ENCODE assay signal across 19 mouse cellular contexts in the genomic region with DNA sequence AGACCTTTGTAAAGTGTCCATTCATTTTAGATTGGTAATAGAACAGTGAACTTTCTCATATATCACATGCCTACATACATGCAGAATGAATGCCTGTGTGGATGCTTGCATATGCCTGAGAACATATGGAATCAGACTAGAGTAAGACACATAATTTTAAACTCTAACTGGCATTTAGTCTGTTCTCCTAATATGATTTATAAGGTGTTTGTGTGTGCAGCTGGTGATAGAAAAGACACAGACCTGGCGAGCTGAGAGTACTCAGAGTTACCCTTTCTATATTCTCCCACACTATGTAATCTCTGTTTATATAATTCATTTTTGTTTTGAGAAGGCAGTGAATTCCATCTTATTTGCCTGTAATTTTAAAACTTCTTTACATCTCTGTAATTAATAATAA.
DNase-seq lines count a peak whose midpoint lies in the region; ATAC-seq and TF ChIP-seq lines count a peak whose summit lies in the region.
"Had no signal": no experiment of that assay in that cellular context is flagged by ENCODE, and none has a peak within 500 bp of the region (broad histone marks: within the 10 kb centered on the region; RNA-seq: fewer than 3 reads in every experiment).

No protein-coding gene starts in this region.

- no peaks in the 10 kb centered on the region for H3K27me3 ChIP-seq in lung, embryonic 14.5 days (ENCODE audit: insufficient read depth, low read length)
- H3K27me3 ChIP-seq in forebrain, postnatal 0 days (ENCODE audit: insufficient read depth, low read length), result no peaks in the 10 kb centered on the region
- H3K27me3 ChIP-seq: CH12.LX, Patski had no signal

- H3K36me3 ChIP-seq in lung, embryonic 14.5 days (ENCODE audit: insufficient read depth), result no peaks in the 10 kb centered on the region
- no peaks in the 10 kb centered on the region for H3K36me3 ChIP-seq in forebrain, postnatal 0 days (ENCODE audit: insufficient read depth)
- H3K36me3 ChIP-seq: G1E had no signal

- TF ChIP-seq CTCF in lung, embryonic 14.5 days (IDR thresholded peaks at IDR 0.05; ENCODE audit: low read depth), result no peak
- TF ChIP-seq CTCF in forebrain, postnatal 0 days (IDR thresholded peaks at IDR 0.05; ENCODE audit: low read depth), result no peak

- DNase-seq in lung, embryonic 14.5 days, result peak; percentile 53
- DNase-seq in lung, postnatal 10 days, result no peak
- DNase-seq in forelimb bud, embryonic 11.5 days (ENCODE audit: low read depth, low spot score), result peak; percentile 7
- DNase-seq in forebrain, postnatal 0 days, result no peak
- DNase-seq: adrenal gland, adult 2 months; adrenal gland, adult 8-10 months; adrenal gland, postnatal 10 days; adrenal gland, postnatal 14 days; adrenal gland, postnatal 25 days; adrenal gland, postnatal 36 days; B cell, adult 2 months; cerebellum, adult 11 months; cerebellum, adult 11-12 months; cerebellum, adult 18-20 months had no signal

- WGBS in lung, embryonic 14.5 days, result 32% methylated on average over 1 of the region's 1 CpGs
- WGBS in forebrain, postnatal 0 days, result 86% methylated on average over 1 of the region's 1 CpGs

- H3K4me2 ChIP-seq in lung, embryonic 14.5 days, result no peak overlapping the region
- no peak overlapping the region for H3K4me2 ChIP-seq in forebrain, postnatal 0 days (ENCODE audit: low read depth)

- no peaks in the 10 kb centered on the region for H3K4me1 ChIP-seq in lung, embryonic 14.5 days (ENCODE audit: insufficient read depth)
- no peaks in the 10 kb centered on the region for H3K4me1 ChIP-seq in forebrain, postnatal 0 days (ENCODE audit: insufficient read depth)

- no peak overlapping the region for H3K4me3 ChIP-seq in lung, embryonic 14.5 days (ENCODE audit: low read depth, low read length)
- no peak overlapping the region for H3K4me3 ChIP-seq in forebrain, postnatal 0 days (ENCODE audit: low read depth, low read length)

- no peaks in the 10 kb centered on the region for H3K9me3 ChIP-seq in lung, embryonic 14.5 days (ENCODE audit: low read depth, low read length)
- no peaks in the 10 kb centered on the region for H3K9me3 ChIP-seq in forebrain, postnatal 0 days (ENCODE audit: low read length)

- H3K9ac ChIP-seq in lung, embryonic 14.5 days, result no peak overlapping the region
- no peak overlapping the region for H3K9ac ChIP-seq in forebrain, postnatal 0 days

- H3K27ac ChIP-seq in lung, embryonic 14.5 days (ENCODE audit: low read depth), result no peak overlapping the region
- no peak overlapping the region for H3K27ac ChIP-seq in forebrain, postnatal 0 days (ENCODE audit: low read depth, low read length)

- ATAC-seq in lung, embryonic 14.5 days (ENCODE audit: insufficient read depth), result peak; percentile 75; the same call in 1 of the 2 replicates
- no peak for ATAC-seq in forebrain, postnatal 0 days
- ATAC-seq: activated CD4-positive, CD25-positive, alpha-beta regulatory T cell, adult 4 months; CD4-positive, CD25-positive, alpha-beta regulatory T cell, adult 4 months; Patski had no signal

Comparison
In these comparisons a context has a peak if more than half of its experiments do, and no peak if none do; other contexts are left out.
1. DNase-seq: peak in lung, embryonic 14.5 days (single experiment) and forelimb bud, embryonic 11.5 days (single experiment); none in lung, postnatal 10 days (single experiment) and forebrain, postnatal 0 days (single experiment).